Mouse (Mus musculus): ENCODE results near the gene B230118H07Rik.

- TF ChIP-seq MAX (IDR thresholded peaks at IDR 0.05; ENCODE audit: low read length) (no peak), HCFC1 (IDR thresholded peaks at IDR 0.05; ENCODE audit: low read depth, low read length) (no peak), KAT2A (IDR thresholded peaks at IDR 0.05; ENCODE audit: insufficient replicate concordance, low read length) (no peak), POLR2A (IDR thresholded peaks at IDR 0.05; ENCODE audit: low read depth, low read length) (no peak), CTCF (conservative IDR thresholded peaks at IDR 0.05 in 1 of 2, IDR thresholded peaks at IDR 0.05 in 1 of 2; ENCODE audit: low read depth in 2 of 2, low read length in 2 of 2) (no peak), ZC3H11A (IDR thresholded peaks at IDR 0.05; ENCODE audit: low read depth, low read length) (no peak), NELFE (IDR thresholded peaks at IDR 0.05; ENCODE audit: low read depth, low read length) (no peak)
These were observed 67.9 kb downstream of the B230118H07Rik start for GRCm38 (mm10) chr2:101581418-101581817.
